Mouse (Mus musculus) embryonic fibroblast, embryonic 13.5 days (primary cell): ENCODE measurements around the gene Orai2.

Source experiments
- CTCF ChIP-seq: IDR thresholded peaks from 2 replicates; pipeline ENCODE4 v1.5.1; 2011; ENCODE audit warnings: mild to moderate bottlenecking, control low read depth, low read length, moderate library complexity, borderline replicate concordance; ENCODE audit not compliant: insufficient read depth
- POLR2A ChIP-seq: IDR thresholded peaks from 2 replicates; pipeline ENCODE4 v1.6.1; 2011; ENCODE audit warnings: low read depth, mild to moderate bottlenecking, control low read depth, low read length, moderate library complexity

GRCm38 (mm10) chr5:136142746-136143145 is 27.8 kb downstream of the Orai2 start:
- TF ChIP-seq CTCF (no peak), POLR2A (no peak)
